Mouse (Mus musculus): ENCODE data around the gene Gdf2.

GRCm38 (mm10) chr14:33965675-33966074 lies 24.8 kb downstream of the Gdf2 start:
- no peak for TF ChIP-seq POLR2A (IDR thresholded peaks at IDR 0.05; ENCODE audit: low read depth, low read length)
- TF ChIP-seq CTCF (IDR thresholded peaks at IDR 0.05; ENCODE audit: extremely low read depth, insufficient read depth, insufficient read length, insufficient replicate concordance): no peak

Measured in spleen, adult 2 months (tissue).